Mouse (Mus musculus) spleen, adult 10 weeks (tissue): ENCODE measurements around the gene Acot10. TPM values are rescaled to one million over a fixed set of nuclear protein-coding genes. Genes with fewer than 3 reads are reported as not detected.

Source experiments
- polyA plus RNA-seq: library from polyadenylated mRNA; stranded (reverse); fragments of 350-450 nt; fragmentation: Illumina TruSeq; extraction: RNeasy Lipid Tissue Mini Kit (QIAGEN cat#74804); gene quantifications from one replicate; pipeline ENCODE4 v1.2.3, GENCODE M21; 2015; ENCODE audit warnings: low replicate concordance; ENCODE audit not compliant: insufficient read depth

The Acot10 gene
- polyA plus RNA-seq, result not detected

GRCm38 (mm10) chr15:20666650-20667049, at the start of gene Acot10:
Gene Acot10, minus strand, starts transcription at chr15:20666750.

Other genes with a start within 250 kb of the Acot10 start
- gene Cdh12, start 217.5 kb downstream of the Acot10 start, polyA plus RNA-seq, result not detected